35 mouse cellular contexts compared by ENCODE assay signal in the genomic region with DNA sequence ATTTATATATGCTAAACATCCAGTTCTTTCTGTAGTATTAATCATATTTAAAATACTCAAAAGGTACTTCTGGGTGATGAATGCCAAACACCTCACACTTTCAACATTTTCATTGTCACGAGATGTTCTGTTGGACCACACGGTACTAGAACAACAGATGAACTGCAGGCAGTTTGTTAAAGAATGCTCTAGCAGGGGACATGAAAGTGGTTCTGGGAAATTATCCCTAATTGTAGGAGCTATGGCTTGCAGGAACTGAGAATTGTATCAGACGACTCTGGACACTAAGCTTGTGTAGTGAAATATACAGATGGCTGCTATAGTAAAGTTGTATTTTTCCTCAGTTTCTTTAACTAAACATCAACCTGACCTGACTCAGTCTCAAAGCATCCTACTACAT. TPM values are rescaled to one million over a fixed set of nuclear protein-coding genes. Genes with fewer than 3 reads are reported as not detected.
"Had no signal": no experiment of that assay in that cellular context is flagged by ENCODE, and none has a peak within 500 bp of the region (broad histone marks: within the 10 kb centered on the region; RNA-seq: fewer than 3 reads in every experiment).

No protein-coding gene starts in this region.

- H3K4me2 ChIP-seq: limb, embryonic 12.5 days; limb, embryonic 13.5 days; limb, embryonic 15.5 days; liver, embryonic 11.5 days; liver, embryonic 12.5 days; liver, embryonic 13.5 days; liver, embryonic 15.5 days; lung, embryonic 14.5 days; lung, embryonic 15.5 days; midbrain, embryonic 11.5 days; midbrain, embryonic 12.5 days; midbrain, embryonic 13.5 days; midbrain, embryonic 15.5 days; neural tube, embryonic 12.5 days; neural tube, embryonic 13.5 days had no signal

- H3K27me3 ChIP-seq: limb, embryonic 12.5 days; limb, embryonic 13.5 days; limb, embryonic 15.5 days; liver, embryonic 12.5 days; liver, embryonic 13.5 days; liver, embryonic 15.5 days; lung, embryonic 15.5 days; megakaryocyte, embryonic 14.5 days; midbrain, embryonic 12.5 days; midbrain, embryonic 13.5 days; midbrain, embryonic 15.5 days; neural tube, embryonic 12.5 days; neural tube, embryonic 13.5 days had no signal

- DNase-seq: left cerebral cortex, postnatal 4 days; liver; liver, embryonic 13.5 days; liver, postnatal 0 days; lung, adult 18-20 months; lung, adult 2 months; lung, embryonic 14.5 days; lung, postnatal 10 days; lung, postnatal 14 days; lung, postnatal 36 days; lung, postnatal 4 days; midbrain, embryonic 14.5 days had no signal

- H3K9ac ChIP-seq: limb, embryonic 12.5 days; limb, embryonic 13.5 days; limb, embryonic 15.5 days; liver, embryonic 12.5 days; liver, embryonic 13.5 days; liver, embryonic 14.5 days; liver, embryonic 15.5 days; liver, postnatal 0 days; lung, embryonic 14.5 days; lung, embryonic 15.5 days; midbrain, embryonic 12.5 days; midbrain, embryonic 13.5 days; midbrain, embryonic 15.5 days; neural tube, embryonic 12.5 days; neural tube, embryonic 13.5 days had no signal

- H3K4me3 ChIP-seq: limb, embryonic 10.5 days; limb, embryonic 12.5 days; limb, embryonic 13.5 days; limb, embryonic 15.5 days; liver, embryonic 12.5 days; liver, embryonic 13.5 days; liver, embryonic 15.5 days; lung, embryonic 15.5 days; megakaryocyte, embryonic 14.5 days; midbrain, embryonic 10.5 days; midbrain, embryonic 12.5 days; midbrain, embryonic 13.5 days; midbrain, embryonic 15.5 days; myocyte; neural tube, embryonic 12.5 days; neural tube, embryonic 13.5 days had no signal

- H3K4me1 ChIP-seq: limb, embryonic 10.5 days; limb, embryonic 12.5 days; limb, embryonic 13.5 days; limb, embryonic 15.5 days; liver, embryonic 12.5 days; liver, embryonic 13.5 days; liver, embryonic 15.5 days; lung, embryonic 15.5 days; megakaryocyte, embryonic 14.5 days; midbrain, embryonic 10.5 days; midbrain, embryonic 12.5 days; midbrain, embryonic 13.5 days; midbrain, embryonic 15.5 days; neural tube, embryonic 12.5 days; neural tube, embryonic 13.5 days had no signal

- H3K9me3 ChIP-seq: limb, embryonic 10.5 days; limb, embryonic 12.5 days; limb, embryonic 13.5 days; limb, embryonic 15.5 days; liver, embryonic 12.5 days; liver, embryonic 13.5 days; liver, embryonic 15.5 days; lung, embryonic 15.5 days; megakaryocyte, embryonic 14.5 days; midbrain, embryonic 10.5 days; midbrain, embryonic 12.5 days; midbrain, embryonic 13.5 days; midbrain, embryonic 15.5 days; neural tube, embryonic 12.5 days; neural tube, embryonic 13.5 days had no signal

- H3K27ac ChIP-seq: limb, embryonic 10.5 days; limb, embryonic 12.5 days; limb, embryonic 13.5 days; limb, embryonic 15.5 days; liver, embryonic 12.5 days; liver, embryonic 13.5 days; liver, embryonic 14.5 days; liver, embryonic 15.5 days; lung, embryonic 15.5 days; macrophage; midbrain, embryonic 10.5 days; midbrain, embryonic 12.5 days; midbrain, embryonic 13.5 days; midbrain, embryonic 15.5 days; neural tube, embryonic 12.5 days; neural tube, embryonic 13.5 days had no signal

- ATAC-seq: lung, postnatal 0 days; midbrain, embryonic 13.5 days; midbrain, embryonic 15.5 days; midbrain, embryonic 16.5 days had no signal

- H3K36me3 ChIP-seq: limb, embryonic 10.5 days; limb, embryonic 12.5 days; limb, embryonic 13.5 days; limb, embryonic 15.5 days; liver, embryonic 12.5 days; liver, embryonic 13.5 days; liver, embryonic 15.5 days; lung, embryonic 15.5 days; midbrain, embryonic 10.5 days; midbrain, embryonic 12.5 days; midbrain, embryonic 13.5 days; midbrain, embryonic 15.5 days; neural tube, embryonic 12.5 days; neural tube, embryonic 13.5 days had no signal

RNA-seq across cellular contexts. Expression of gene Ankef1, which starts 44.8 kb away (rescaled TPM):
- polyA plus RNA-seq: liver, adult 2 months; liver, embryonic 12.5 days; liver, embryonic 13.5 days; liver, embryonic 14.5 days; liver, embryonic 15.5 days; liver, embryonic 16.5 days; liver, postnatal 0 days; macrophage had no signal
